Mouse (Mus musculus) brain, embryonic 14.5 days (tissue): ENCODE data around the gene Adck1.

ENCODE experiments used
- CTCF ChIP-seq: fragments of 200-500 bp; IDR thresholded peaks from 2 replicates; pipeline ENCODE4 v1.5.1; 2012; ENCODE audit warnings: inconsistent platforms, mild to moderate bottlenecking, moderate library complexity, borderline replicate concordance; ENCODE audit not compliant: insufficient read depth, insufficient read length; ENCODE audit errors: extremely low read depth
- POLR2A ChIP-seq: fragments of 200-500 bp; IDR thresholded peaks from 2 replicates; pipeline ENCODE4 v1.6.1; 2012; ENCODE audit warnings: mild to moderate bottlenecking, inconsistent platforms, borderline replicate concordance; ENCODE audit not compliant: poor library complexity, insufficient read depth, insufficient read length, severe bottlenecking; ENCODE audit errors: extremely low read depth

- no peak for TF ChIP-seq CTCF
- TF ChIP-seq POLR2A, result no peak
These were observed 43.2 kb downstream of the Adck1 start for GRCm38 (mm10) chr12:88403541-88403940.
